Mouse (Mus musculus) fibroblast of lung, adult 2 months (primary cell): ENCODE data around the gene Ulk2.

Experiments
- DNase-seq: peaks from one replicate; pipeline ENCODE4 v3.0.0-alpha.2; 2011; ENCODE audit warnings: low read depth

The Ulk2 gene

GRCm38 (mm10) chr11:61760518-61760917, 94.4 kb downstream of the Ulk2 start:
- DNase-seq: no peak

GRCm38 (mm10) chr11:61757151-61757550, 97.7 kb downstream of the Ulk2 start:
- no peak for DNase-seq

GRCm38 (mm10) chr11:61751612-61752011, 103.3 kb downstream of the Ulk2 start:
- DNase-seq: no peak

- DNase-seq: no peak
These were observed 107.7 kb downstream of the Ulk2 start for GRCm38 (mm10) chr11:61747161-61747560.

- no peak for DNase-seq
These were observed 109.1 kb downstream of the Ulk2 start for GRCm38 (mm10) chr11:61745781-61746180.

GRCm38 (mm10) chr11:61744460-61744859, 110.4 kb downstream of the Ulk2 start:
- DNase-seq: no peak

GRCm38 (mm10) chr11:61743768-61744167, 111.1 kb downstream of the Ulk2 start:
- no peak for DNase-seq

- DNase-seq: no peak
These were observed 114.4 kb downstream of the Ulk2 start for GRCm38 (mm10) chr11:61740500-61740899.

DNA sequence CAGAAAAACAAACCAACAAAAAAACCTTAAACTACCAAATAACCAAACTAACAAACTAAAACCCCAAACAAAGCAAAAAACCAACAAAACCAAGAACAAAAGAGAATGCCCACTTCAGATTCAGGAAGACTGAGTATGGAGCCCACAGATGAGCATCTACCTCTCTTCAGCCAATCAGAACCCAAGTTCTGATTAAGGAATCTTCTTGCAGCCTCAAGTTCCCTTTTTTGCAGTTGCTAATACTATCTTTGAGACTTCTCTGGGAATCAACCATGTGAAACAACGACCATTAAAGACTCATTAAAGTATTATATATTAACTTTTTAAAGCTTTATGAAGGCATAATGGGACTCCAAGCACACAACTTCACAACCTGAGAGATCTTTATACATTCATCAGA, 117.6 kb downstream of the Ulk2 start:
- no peak for DNase-seq

- no peak for DNase-seq
These were observed 122.2 kb downstream of the Ulk2 start for GRCm38 (mm10) chr11:61732672-61733071.

GRCm38 (mm10) chr11:61728037-61728436, 126.8 kb downstream of the Ulk2 start:
- DNase-seq: no peak
